In the genomic region with DNA sequence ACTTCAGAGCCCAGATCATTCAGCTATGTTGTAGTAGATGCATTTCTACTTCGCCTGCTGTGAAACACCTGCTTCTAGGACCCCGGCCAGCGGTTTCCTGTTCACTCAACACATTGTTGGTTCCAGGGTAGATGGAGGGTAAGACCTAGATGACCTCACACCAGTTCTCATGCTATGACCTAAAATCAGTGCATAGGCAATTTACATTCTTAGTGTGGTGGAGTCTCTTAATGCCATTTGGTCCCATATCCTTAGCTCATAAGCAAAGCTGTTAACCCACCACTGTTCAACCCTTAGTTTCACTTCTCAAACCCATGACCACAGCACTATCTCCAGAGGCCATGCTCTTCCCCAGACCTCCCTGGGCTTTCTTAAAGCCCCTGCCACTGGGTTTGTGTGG, we compare ENCODE assay signal across 13 mouse cellular contexts.
"Had no signal": no experiment of that assay in that cellular context is flagged by ENCODE, and none has a peak within 500 bp of the region (broad histone marks: within the 10 kb centered on the region; RNA-seq: fewer than 3 reads in every experiment).

No protein-coding gene starts in this region.

- ATAC-seq: midbrain, embryonic 15.5 days had no signal

- H3K27me3 ChIP-seq: limb, embryonic 13.5 days; midbrain, embryonic 15.5 days; neural tube, embryonic 12.5 days had no signal

- H3K4me3 ChIP-seq: layer of hippocampus, adult 2 months; limb, embryonic 13.5 days; midbrain, embryonic 10.5 days; midbrain, embryonic 15.5 days; neural tube, embryonic 12.5 days had no signal

- H3K4me1 ChIP-seq: limb, embryonic 13.5 days; midbrain, embryonic 10.5 days; midbrain, embryonic 15.5 days; neural tube, embryonic 12.5 days had no signal

- H3K36me3 ChIP-seq: limb, embryonic 13.5 days; midbrain, embryonic 10.5 days; midbrain, embryonic 15.5 days; neural tube, embryonic 12.5 days had no signal

- H3K27ac ChIP-seq: layer of hippocampus, adult 2 months; limb, embryonic 13.5 days; liver, embryonic 14.5 days; midbrain, embryonic 10.5 days; midbrain, embryonic 15.5 days; neural tube, embryonic 12.5 days had no signal

- DNase-seq: kidney, adult 8-10 months; kidney, postnatal 36 days; left cerebral cortex, postnatal 4 days; lung, adult 18-20 months; right cerebral cortex, postnatal 14 days; thymus, adult 18-20 months; thymus, postnatal 25 days had no signal
